Mouse (Mus musculus): ENCODE results near the gene Sugt1.

Sugt1 gene

DNA sequence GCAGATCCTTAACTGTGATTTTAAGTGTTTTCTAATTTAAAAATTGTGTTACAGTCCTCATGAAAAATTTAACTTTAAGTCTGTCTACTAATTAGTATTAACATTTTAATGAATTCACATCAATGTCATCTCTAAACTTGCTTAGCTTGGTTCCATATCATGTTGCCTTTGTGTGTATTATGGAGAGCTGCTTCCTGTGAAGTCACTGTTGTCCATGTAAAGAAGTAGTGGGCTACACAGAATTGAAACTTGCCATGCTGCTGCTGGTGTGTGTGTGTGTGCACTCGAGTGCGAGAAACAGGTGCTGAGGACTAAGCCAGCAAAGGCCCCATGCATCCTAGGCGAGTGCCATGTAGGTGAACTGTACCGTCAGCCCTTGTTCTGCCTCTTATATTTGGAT is 19.9 kb downstream of the Sugt1 start:
- DNase-seq = no peak

DNA sequence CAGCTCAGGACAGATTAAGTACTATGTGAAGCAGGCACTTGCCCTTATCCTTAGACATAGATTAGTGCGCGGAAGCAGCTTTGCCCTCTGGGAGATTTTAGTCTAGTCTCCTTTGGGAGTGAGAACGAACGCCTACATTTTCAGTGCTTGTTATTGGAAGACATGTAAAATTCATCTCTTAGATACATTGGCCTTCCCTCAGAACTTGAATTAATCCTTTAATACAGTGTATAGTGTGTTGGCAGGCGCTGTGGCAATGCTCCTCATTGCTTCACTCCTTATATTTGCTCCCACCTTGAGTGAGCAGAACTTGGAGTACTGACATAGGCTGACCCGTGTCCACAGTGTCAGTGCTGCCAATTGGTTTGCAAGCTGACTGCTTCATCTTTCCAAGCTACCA is 20.8 kb downstream of the Sugt1 start:
- DNase-seq = no peak

DNA sequence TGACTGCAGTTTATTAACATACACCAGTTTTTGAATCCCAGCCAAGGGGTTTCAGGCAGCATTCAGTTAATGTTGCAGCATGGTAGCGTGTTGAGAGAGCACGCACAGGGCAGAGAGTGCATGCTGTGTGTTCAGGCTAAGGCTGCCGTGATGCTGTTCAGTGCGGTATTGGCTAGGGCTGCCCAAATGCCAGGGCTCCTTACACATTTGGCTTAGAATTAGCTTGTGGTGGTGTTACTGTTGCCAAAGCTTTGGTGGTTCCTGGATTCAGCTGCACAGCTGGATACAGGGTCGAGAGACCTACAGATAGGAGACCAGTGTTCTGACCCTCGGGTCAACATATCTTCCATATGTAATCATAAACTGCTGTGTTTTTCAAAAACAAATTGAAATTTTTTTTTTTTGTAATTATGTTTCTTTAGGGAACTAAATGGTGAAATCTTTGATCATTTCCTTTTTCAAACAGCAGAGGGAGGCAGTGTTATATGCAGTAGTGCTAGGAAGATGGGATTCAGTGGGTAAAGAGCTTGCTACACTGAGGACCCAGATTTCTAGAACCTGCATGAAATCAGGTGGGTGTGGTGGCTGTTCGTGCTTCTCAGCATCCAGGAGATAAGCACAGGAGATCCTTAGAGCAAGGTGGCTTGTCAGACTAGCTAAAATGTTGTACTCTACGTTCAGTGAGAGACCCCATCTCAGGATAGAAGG is 29.8 kb downstream of the Sugt1 start:
- DNase-seq = no peak

DNA sequence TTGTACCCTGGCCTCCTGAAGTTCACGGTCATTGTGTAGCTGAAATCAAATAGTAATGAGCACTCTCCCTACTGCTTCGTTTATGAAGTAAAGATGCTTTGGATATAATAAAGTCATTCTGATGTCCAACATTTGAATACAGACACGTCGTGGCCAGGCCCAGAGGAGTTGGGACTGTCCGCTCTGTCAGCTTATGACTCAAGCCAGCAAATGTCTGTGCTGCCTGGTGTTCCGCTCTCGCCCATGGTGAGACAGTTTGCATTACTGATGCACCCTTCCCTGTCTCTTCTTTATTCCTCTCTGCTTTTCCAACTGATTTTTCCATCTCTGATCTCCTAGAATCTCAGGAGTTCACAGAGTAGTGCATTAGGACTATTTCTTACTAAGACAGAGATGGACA is 32.3 kb downstream of the Sugt1 start:
- no peak for DNase-seq

DNA sequence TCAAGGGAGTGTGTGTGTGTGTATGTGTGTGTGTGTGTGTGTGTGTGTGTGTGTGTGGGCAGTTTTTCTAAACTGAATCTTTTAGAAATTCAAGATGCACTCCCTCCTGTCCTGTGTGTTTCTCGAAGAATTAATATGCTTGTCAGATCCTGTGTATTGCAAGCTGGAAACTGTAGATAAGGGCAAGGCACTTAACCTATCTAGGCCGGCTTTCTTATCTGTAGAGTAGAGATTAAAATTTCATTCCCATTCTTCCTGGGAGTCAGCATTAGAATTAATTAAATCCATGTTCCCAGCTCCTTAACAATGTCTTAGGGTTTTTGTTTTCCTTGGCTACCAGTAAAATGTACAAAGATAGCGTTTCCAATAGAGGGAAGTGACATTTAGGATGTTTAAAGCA is 33.7 kb downstream of the Sugt1 start:
- DNase-seq = no peak

DNA sequence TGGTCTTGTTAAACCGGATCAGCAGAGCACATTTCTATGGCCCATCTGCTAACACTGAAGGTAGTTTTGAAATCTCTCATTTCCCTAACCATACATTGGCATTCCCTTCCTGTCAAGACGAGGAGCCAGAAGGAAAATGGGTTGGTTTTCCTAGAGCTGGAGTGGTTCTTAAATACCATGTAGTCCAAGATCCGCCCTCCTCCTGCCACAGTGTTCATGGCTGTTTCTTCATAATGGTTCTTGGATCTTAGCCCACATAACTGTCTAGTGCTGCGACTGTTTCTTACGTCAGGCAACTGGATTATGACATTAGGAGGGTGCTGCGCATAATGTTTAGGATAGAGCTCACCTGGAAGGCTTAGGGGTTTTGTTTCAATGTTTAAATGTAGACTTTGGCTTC is 44.8 kb downstream of the Sugt1 start:
- no peak for DNase-seq

DNA sequence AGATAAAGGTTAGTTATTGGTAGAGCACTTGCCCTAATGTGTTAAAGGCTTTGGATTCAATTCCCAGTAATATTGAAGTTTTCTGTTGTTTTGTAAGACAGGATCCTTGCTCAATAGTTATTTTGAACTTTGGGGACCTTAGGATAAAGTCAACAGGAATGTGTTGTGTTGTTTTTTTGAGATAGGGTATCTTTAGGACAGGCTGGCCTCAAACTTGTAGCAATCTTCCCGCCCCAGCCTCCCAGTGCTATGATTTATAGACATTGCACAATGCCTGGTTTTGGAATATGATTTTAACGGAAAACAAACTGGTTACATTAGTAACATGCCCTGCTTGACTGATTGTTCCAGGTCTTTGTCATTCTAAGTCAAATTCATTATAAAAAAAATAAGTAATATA is 45.7 kb downstream of the Sugt1 start:
- DNase-seq = no peak

DNA sequence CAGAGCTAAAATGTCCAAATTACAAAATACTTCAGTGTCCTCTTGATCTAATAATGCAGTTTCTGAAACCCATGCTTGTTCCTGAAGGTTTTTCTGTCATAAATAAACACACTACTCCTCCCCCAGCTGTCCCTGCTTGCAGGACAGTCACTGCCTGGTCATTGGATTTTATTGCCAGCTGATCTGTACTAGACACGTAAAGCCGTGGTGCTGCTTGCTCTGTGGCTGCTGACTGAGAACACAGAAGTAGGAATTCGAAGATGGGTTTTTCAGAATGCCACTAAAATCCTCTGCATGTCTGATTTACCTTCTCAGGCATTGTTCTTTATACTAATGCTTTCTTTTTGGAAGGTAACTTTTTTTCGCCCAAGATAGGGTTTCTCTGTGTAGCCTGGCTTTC is 49.3 kb downstream of the Sugt1 start:
- DNase-seq = no peak

DNA sequence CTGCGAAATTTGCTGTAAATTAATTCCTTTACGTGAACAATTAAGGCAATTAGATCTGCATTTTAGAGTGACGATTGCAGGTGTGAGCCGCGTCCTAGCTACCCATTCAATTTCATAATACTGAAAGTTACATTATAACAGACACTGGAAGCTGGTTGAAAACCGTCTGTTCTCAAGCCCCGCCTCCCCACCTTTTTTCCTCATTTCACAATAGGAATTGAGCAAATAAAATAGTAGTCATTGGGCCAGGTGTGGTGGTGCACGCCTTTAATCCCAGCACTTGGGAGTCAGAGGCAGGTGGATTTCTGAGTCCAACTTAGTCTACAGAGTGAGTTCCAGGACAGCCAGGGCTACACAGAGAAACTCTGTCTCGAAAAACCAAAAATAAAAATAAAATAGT is 54.6 kb downstream of the Sugt1 start:
- no peak for DNase-seq

DNA sequence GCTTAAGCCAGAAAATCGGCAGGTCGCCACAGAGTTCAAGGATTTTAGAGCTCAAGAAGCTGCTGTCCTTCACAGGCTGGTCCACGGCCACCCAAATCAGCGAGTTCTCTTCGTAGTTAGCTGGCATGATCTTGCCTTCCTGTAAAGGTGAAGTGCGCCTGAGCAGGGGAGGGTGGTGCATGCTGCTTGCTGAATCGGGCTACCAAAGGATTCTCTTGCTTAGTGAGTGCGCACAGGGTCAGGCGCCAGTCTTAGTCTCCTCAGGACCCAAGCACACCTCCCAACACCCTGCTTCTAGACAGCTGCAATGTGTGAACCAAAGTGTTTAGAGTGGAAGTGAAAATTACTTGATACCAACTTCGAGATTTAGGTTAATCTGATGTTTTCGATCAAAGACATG is 57.9 kb downstream of the Sugt1 start:
- DNase-seq = no peak

DNA sequence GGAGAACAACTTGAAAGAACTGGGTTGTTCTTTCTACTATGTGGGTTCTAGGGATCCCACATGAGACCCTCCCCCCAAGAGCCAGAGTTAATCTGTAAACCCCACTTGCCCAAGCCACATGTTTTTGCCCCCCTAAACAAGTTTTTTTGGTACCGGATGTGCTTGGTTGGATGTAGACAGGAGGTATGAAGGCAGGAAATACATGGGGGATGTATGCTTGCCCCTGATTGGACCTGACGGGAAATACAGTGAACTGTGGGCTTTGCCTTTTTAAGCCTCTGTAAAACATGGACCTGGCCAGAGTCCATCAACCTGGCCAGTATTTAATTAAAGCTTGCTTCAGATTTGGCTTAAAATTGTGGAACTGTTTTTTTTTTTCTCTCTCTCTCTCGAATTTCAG is 62.2 kb downstream of the Sugt1 start:
- DNase-seq = no peak

DNA sequence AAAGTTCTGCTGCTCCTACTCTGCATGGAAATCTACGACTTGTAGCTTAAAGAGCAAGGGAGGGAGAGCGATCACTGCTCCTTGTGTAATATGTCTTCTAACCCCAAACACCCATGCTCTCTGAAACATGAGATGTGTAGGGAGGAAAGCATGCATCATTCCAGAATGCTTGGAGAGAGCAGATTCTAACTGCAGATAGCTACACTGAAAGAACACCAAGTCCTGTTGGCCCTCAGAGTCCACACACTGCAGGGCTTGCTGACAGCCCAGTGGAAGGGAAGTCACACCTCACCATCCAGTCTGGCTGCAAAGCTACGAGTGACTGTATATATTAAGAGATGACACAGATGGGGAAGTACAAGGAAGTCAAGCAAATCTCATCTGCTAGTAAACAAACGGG is 65.2 kb downstream of the Sugt1 start:
- DNase-seq = no peak

DNA sequence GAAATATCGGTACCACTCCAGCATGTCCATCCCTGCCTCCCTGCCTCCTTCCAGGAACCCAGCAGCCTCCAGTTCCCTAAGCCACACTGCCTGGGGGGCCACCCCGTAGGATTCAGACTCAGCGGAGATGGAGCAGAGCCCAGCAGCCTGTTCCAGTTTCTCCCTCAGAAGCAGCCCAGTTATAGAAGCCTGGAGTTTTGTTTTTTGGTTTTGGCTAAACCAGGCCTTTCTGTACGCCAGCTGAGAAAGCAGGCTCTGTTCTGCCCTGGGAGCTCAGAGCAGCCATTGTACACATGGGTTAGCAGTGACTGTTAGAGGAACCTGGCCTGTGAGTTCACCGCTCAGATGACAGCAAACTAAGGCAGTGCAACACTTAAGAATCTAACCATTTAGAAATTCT is 70.8 kb downstream of the Sugt1 start:
- peak; percentile 32 for DNase-seq

DNA sequence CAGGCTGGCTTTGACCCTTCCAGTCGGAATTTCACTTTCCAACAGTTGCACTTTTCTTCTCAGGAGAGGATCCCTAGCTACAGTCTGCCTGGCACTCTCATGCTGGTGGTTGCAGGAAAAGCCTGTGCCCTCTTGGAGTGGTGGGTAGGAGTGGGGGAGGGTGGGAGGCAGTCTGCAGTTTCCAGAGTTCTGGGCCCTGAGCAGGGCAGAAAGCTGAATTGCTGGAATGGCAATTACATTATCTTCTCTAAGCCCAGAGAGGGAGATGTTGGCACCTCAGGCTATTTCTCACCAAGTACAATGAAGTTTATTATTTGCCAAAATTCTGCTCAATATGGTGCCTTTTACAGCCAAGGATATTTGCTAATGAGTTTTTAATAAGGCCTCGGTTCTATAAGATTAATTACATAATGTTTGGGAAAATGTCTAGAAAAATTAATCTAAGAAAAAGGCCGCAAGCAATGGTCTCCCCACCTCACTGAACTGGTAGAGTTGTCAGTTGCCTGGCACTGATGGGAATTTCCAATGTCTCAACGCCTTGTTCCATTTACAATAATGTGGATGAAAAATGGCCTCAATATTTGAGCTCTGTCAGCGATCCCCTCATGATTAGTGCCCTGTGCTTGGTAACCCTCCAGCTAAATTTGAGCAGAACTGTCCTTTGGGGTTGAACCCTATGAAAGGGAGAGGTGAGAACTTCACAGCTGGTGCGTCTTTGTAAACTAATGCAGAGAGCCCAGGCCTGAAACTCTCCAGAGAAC is 71.4 kb downstream of the Sugt1 start:
- DNase-seq = no peak

DNA sequence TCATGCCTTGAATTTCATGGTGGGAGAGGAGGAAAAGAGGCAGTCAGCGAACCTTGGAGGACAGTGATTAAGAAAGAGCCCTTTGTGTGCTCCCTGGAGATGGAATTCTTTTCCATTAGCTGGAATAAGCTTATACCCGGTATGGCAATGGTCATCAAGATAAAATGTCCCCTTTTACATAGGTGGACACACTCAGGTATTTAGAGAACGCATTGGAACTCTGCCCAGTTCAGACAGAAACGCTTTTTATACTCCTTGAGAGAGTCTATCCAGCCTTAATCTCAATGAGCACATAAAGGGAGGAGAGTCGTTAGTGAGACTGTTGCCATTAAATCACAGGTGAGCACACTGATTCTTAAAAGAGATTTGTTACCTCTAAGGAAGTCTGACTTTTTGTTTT is 73.0 kb downstream of the Sugt1 start:
- no peak for DNase-seq

DNA sequence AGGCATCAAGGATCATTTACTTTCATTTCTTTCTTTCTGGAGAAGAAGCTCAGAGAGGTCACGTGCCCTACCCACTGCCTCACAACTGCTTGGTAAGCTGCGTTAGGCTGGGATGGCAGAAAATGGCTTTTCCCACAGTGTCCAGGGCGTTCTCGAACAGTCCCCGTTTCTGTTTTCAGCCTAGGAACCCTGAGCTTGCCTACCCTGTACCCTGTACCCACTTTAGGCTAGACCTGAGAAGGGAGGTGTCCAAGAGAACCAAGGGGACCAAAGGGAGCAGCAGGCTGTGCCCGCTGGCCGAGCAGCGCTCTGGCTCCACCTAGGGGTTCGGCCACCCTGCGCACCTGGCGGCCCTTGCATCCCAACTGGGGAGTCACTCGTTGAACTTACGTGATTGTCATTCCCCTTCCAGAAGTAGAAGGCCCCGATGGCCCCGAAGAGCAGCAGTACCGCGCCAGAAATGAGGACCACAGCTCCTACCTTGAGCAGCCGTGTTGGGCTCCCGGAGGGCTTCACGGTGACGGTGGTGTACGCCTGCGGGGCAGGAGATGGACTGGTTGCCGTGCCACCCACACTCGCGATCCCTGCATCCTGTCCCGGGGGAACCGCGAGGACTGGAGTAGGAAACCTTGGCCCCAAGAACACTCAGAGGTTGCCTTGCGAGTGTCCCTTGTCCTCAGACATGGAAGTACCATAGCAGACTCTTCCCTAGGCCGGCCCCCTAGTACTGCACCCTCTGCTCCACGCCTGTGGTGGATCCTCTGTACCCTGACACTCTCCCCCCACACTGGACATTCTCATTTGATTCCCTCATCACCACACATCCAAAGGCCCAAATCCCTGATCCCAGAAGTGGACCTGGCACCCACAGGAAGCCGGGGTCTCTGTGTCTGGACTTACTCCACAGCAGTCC is 73.8 kb downstream of the Sugt1 start:
- DNase-seq = peak; percentile 28

DNA sequence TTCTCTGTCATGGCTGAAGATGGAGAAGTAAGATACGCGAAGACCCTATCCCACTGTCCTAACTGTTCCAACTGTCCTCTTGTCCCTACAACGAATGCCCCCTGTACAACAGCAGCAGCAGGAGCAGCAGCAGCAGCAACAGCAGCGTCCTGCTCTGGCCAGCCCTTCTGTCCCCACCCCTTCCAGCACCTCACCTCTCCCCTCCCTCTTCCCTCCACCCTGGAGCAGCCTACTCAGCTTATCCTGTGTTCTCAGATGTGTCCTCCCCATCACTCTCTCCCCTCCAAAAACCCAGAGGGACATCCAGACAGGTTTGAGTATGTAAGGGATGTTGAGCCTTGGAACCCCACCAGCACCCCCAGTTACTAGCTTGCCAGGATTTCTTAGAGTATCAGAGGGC is 74.5 kb downstream of the Sugt1 start, which contains the start of gene Cnmd:
Gene Cnmd (minus strand): TSS at position 170 of the 400 bp plus-strand sequence.
- no peak for DNase-seq

DNA sequence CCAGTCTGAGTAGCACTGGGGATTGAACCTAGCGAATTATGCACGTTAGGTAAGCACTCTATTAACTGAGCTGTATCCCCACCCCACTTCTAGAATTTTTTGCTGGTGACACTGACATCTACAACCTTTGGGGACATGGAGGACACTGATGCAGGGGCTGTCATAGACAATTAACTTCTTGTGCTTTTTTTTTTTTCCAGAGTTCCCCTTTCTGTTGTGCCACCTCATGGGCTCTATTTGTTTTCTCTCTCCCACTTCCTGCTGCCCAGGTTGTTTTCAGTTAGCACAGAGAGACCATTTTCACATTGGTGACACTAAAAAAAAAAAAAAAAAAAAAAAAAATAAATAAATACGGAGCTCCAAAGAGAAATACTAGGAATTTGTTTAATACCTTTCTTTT is 83.5 kb downstream of the Sugt1 start:
- DNase-seq = no peak

DNA sequence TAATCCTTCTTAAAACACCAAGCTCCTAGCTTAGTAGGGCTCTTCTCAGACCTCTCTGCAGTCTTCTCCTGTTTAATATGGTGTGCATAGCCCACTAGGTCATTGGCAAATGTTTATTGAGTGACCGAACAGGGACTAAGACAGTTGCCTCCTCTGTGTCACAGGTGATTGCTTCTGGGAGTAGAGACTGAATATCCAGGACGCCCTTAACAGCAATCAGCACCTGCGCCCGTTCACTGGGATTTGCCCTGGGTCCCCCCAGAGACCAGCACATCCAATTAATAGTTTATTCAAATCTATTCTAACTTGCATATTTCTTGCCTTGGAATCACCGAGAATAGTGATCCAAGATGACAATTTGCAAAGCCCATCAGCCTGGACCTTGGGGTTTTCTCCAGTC is 85.1 kb downstream of the Sugt1 start:
- no peak for DNase-seq

DNA sequence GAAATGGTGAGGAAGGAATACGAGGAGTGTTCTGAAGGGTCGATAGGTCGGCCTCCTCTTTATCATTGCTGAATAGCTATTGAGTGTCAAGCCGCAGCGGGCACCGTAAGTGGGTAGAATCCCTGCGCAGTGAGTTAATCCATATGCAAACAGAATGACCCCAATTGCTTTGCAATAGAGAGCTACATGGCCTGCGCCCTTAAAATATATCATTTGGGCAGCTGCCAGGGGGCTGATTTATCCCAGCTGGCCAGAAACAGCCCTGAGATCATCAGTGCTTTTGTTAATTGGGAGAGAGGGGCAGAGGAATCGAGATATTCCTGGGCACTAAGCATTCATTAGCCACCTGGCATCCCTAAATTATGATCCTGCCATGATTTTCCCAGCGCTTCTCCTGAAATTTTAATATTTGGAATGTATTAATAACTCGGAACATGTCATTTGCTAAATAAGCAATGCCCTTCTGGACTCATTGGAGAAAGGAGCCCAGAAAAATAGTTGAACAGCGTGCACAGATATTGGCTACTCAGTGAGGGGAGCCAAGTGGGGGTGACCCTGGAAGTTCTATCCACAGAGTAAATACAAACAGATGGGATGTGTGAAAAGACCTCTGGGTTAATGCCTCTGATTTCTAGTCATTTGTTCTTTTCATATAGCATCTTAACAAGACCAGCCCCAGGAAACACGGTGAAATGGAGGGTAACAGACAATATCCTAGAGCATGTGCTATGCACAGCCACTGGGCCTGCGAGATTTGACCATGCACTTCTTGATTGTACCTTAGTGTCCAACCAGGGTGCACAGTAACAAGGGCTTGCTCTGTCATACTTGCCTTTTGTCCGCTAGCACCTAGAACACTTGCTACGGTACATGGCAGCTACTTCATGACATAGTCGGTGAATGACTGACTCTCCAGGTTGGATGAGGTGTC is 85.9 kb downstream of the Sugt1 start:
- no peak for DNase-seq

DNA sequence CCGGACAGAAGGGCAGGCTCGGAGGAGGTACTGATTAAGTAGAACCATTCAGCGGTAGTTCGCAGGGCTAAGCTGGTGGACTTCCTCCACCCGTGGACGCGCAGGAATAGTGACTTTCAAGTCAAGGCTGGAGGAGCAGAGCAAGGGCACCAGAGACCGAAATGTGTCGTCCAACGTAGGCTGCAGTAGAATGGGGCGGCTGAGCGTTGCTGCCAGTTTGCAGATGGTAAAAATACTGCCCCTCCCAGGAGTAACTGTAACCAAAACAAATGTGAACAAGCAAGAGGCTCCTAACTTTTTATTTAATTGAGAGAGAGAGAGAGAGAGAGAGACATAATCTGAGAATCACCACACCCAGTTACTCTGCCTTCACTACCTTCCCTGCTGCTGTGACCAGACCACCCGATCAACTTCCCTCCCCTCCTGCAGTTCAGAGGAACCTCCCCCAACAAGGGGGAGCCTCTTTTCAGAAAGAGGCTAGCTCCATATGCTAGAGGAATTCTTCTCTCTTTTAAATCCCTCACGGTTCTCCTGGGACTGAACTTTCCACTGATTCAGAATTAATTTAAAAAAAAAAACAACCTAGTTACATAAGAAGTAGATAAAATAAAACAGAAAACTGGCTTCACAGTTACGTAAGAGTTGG is 89.7 kb downstream of the Sugt1 start:
- no peak for DNase-seq
